Mouse (Mus musculus): ENCODE measurements around the gene H2-Ob. TPM values are rescaled to one million over a fixed set of nuclear protein-coding genes. Genes with fewer than 3 reads are reported as not detected.

H2-Ob gene
- polyA plus RNA-seq, 1 experiment from 2014 or later, result 0.08 TPM

GRCm38 (mm10) chr17:34286501-34286900, 47.8 kb downstream of the H2-Ob start:
- WGBS (ENCODE audit: insufficient replicate concordance), result 45% methylated on average over 5 of the region's 5 CpGs
- no peak for DNase-seq
- H3K27ac ChIP-seq, result no peak overlapping the region
- ATAC-seq (ENCODE audit: low read depth), result no peak
- no peak overlapping the region for H3K9ac ChIP-seq
- no peak overlapping the region for H3K4me3 ChIP-seq (replicated peaks)
- no peak overlapping the region for H3K4me2 ChIP-seq
- H3K36me3 ChIP-seq, result no peaks in the 10 kb centered on the region
- no peaks in the 10 kb centered on the region for H3K27me3 ChIP-seq
- H3K4me1 ChIP-seq (replicated peaks), result no peaks in the 10 kb centered on the region
- H3K9me3 ChIP-seq (replicated peaks), result no peaks in the 10 kb centered on the region

- Histone ChIP-seq H3K9ac (no peak overlapping the region), H3K27ac (no peak overlapping the region), H3K4me3 (replicated peaks) (no peak overlapping the region), H3K4me2 (no peak overlapping the region), H3K4me1 (replicated peaks) (no peaks in the 10 kb centered on the region), H3K9me3 (replicated peaks) (no peaks in the 10 kb centered on the region), H3K27me3 (no peaks in the 10 kb centered on the region), H3K36me3 (no peaks in the 10 kb centered on the region)
- WGBS (ENCODE audit: insufficient replicate concordance), result 38% methylated on average over 6 of the region's 6 CpGs
- no peak for DNase-seq
- ATAC-seq (ENCODE audit: low read depth), result no peak
These were observed 48.3 kb downstream of the H2-Ob start for GRCm38 (mm10) chr17:34286999-34287398.

- Histone ChIP-seq H3K4me3 (replicated peaks) (no peak within 1 kb of the TSS), H3K4me1 (replicated peaks) (no peaks in the 10 kb centered on the region), H3K36me3 (no peaks in the 10 kb centered on the region), H3K4me2 (no peak within 1 kb of the TSS), H3K9me3 (replicated peaks) (no peaks in the 10 kb centered on the region), H3K27ac (no peak within 1 kb of the TSS), H3K9ac (no peak within 1 kb of the TSS), H3K27me3 (no peaks in the 10 kb centered on the region)
- peak; percentile 43 for DNase-seq
- no peak for ATAC-seq (ENCODE audit: low read depth)
- 14% methylated on average over 8 of the region's 8 CpGs for WGBS (ENCODE audit: insufficient replicate concordance)
These were observed 48.9 kb downstream of the H2-Ob start, which contains the start of gene H2-Aa for GRCm38 (mm10) chr17:34287648-34288047. Gene H2-Aa, minus strand, starts transcription at chr17:34287823.

- Histone ChIP-seq H3K9ac (no peak overlapping the region), H3K36me3 (no peaks in the 10 kb centered on the region), H3K4me1 (replicated peaks) (no peaks in the 10 kb centered on the region), H3K4me3 (replicated peaks) (no peak overlapping the region), H3K27ac (no peak overlapping the region), H3K9me3 (replicated peaks) (no peaks in the 10 kb centered on the region), H3K4me2 (no peak overlapping the region), H3K27me3 (no peaks in the 10 kb centered on the region)
- no peak for DNase-seq
- WGBS (ENCODE audit: insufficient replicate concordance), result 51% methylated on average over 3 of the region's 3 CpGs
- ATAC-seq (ENCODE audit: low read depth), result no peak
These were observed 49.4 kb downstream of the H2-Ob start for GRCm38 (mm10) chr17:34288131-34288530.

GRCm38 (mm10) chr17:34291609-34292008, 52.9 kb downstream of the H2-Ob start:
- 18% methylated on average over 8 of the region's 8 CpGs for WGBS (ENCODE audit: insufficient replicate concordance)
- no peak overlapping the region for H3K27ac ChIP-seq
- H3K9ac ChIP-seq, result no peak overlapping the region
- peak; percentile 41 for DNase-seq
- H3K4me1 ChIP-seq (replicated peaks), result no peaks in the 10 kb centered on the region
- no peaks in the 10 kb centered on the region for H3K9me3 ChIP-seq (replicated peaks)
- H3K4me2 ChIP-seq, result no peak overlapping the region
- H3K27me3 ChIP-seq, result no peaks in the 10 kb centered on the region
- H3K36me3 ChIP-seq, result no peaks in the 10 kb centered on the region
- ATAC-seq (ENCODE audit: low read depth), result no peak
- H3K4me3 ChIP-seq (replicated peaks), result no peak overlapping the region

- ATAC-seq (ENCODE audit: low read depth) (no peak), DNase-seq (no peak)
- H3K9me3 ChIP-seq (replicated peaks), result no peaks in the 10 kb centered on the region
- H3K27me3 ChIP-seq, result 0 out of 2 replicates have a peak, but pooled peaks cover under 1% of the 10 kb centered on the region
- no peak overlapping the region for H3K4me3 ChIP-seq (replicated peaks)
- no peaks in the 10 kb centered on the region for H3K36me3 ChIP-seq
- no peaks in the 10 kb centered on the region for H3K4me1 ChIP-seq (replicated peaks)
- WGBS (ENCODE audit: insufficient replicate concordance), result 65% methylated on average over 4 of the region's 4 CpGs
- H3K4me2 ChIP-seq, result no peak overlapping the region
- H3K9ac ChIP-seq, result no peak overlapping the region
- no peak overlapping the region for H3K27ac ChIP-seq
These were observed 53.9 kb downstream of the H2-Ob start for GRCm38 (mm10) chr17:34292570-34292969.

- Histone ChIP-seq H3K9ac (no peak overlapping the region), H3K4me2 (no peak overlapping the region), H3K27ac (no peak overlapping the region), H3K4me3 (replicated peaks) (no peak overlapping the region), H3K27me3 (0 out of 2 replicates have a peak, but pooled peaks cover 6% of the 10 kb centered on the region), H3K4me1 (replicated peaks) (no peaks in the 10 kb centered on the region), H3K36me3 (no peaks in the 10 kb centered on the region), H3K9me3 (replicated peaks) (no peaks in the 10 kb centered on the region)
- ATAC-seq (ENCODE audit: low read depth) (no peak), DNase-seq (no peak)
- WGBS (ENCODE audit: insufficient replicate concordance), result 19% methylated on average over 2 of the region's 2 CpGs
These were observed 54.8 kb downstream of the H2-Ob start for GRCm38 (mm10) chr17:34293533-34293932.

- WGBS (ENCODE audit: insufficient replicate concordance), result 41% methylated on average over 4 of the region's 4 CpGs
- no peak for ATAC-seq (ENCODE audit: low read depth)
These were observed 55.5 kb downstream of the H2-Ob start for GRCm38 (mm10) chr17:34294249-34294648.

GRCm38 (mm10) chr17:34295307-34295706, 56.6 kb downstream of the H2-Ob start:
- Histone ChIP-seq H3K27ac (no peak overlapping the region), H3K9ac (no peak overlapping the region), H3K36me3 (no peaks in the 10 kb centered on the region), H3K4me2 (no peak overlapping the region), H3K27me3 (0 out of 2 replicates have a peak, but pooled peaks cover 6% of the 10 kb centered on the region), H3K9me3 (replicated peaks) (no peaks in the 10 kb centered on the region), H3K4me3 (replicated peaks) (no peak overlapping the region), H3K4me1 (replicated peaks) (no peaks in the 10 kb centered on the region)
- DNase-seq (no peak), ATAC-seq (ENCODE audit: low read depth) (no peak)

More at GRCm38 (mm10) chr17:34294249-34294648, 55.5 kb downstream of the H2-Ob start:
- no peak overlapping the region for H3K4me2 ChIP-seq
- H3K4me1 ChIP-seq (replicated peaks), result no peaks in the 10 kb centered on the region
- no peak for DNase-seq
- H3K9ac ChIP-seq, result no peak overlapping the region
- H3K4me3 ChIP-seq (replicated peaks), result no peak overlapping the region
- no peaks in the 10 kb centered on the region for H3K9me3 ChIP-seq (replicated peaks)
- H3K27ac ChIP-seq, result no peak overlapping the region
- H3K36me3 ChIP-seq, result no peaks in the 10 kb centered on the region
- H3K27me3 ChIP-seq, result 0 out of 2 replicates have a peak, but pooled peaks cover 6% of the 10 kb centered on the region

GRCm38 (mm10) chr17:34295891-34296794, 57.4 kb downstream of the H2-Ob start:
- 25% methylated on average over 23 of the region's 23 CpGs for WGBS (ENCODE audit: insufficient replicate concordance)

GRCm38 (mm10) chr17:34299356-34299755, 60.7 kb downstream of the H2-Ob start:
- H3K4me3 ChIP-seq (replicated peaks), result no peak overlapping the region
- no peak overlapping the region for H3K27ac ChIP-seq
- ATAC-seq (ENCODE audit: low read depth), result no peak
- no peaks in the 10 kb centered on the region for H3K9me3 ChIP-seq (replicated peaks)
- 0 out of 2 replicates have a peak, but pooled peaks cover 6% of the 10 kb centered on the region for H3K27me3 ChIP-seq
- no peaks in the 10 kb centered on the region for H3K4me1 ChIP-seq (replicated peaks)
- no peak for DNase-seq
- H3K4me2 ChIP-seq, result no peak overlapping the region
- no peak overlapping the region for H3K9ac ChIP-seq
- no peaks in the 10 kb centered on the region for H3K36me3 ChIP-seq
- 64% methylated on average over 3 of the region's 3 CpGs for WGBS (ENCODE audit: insufficient replicate concordance)

More at GRCm38 (mm10) chr17:34295891-34296794, 57.4 kb downstream of the H2-Ob start:
- DNase-seq, result no peak
- H3K27ac ChIP-seq, result no peak overlapping the region
- H3K4me3 ChIP-seq (replicated peaks), result no peak overlapping the region
- no peak overlapping the region for H3K4me2 ChIP-seq
- no peak overlapping the region for H3K9ac ChIP-seq
- H3K9me3 ChIP-seq (replicated peaks), result no peaks in the 10 kb centered on the region
- H3K27me3 ChIP-seq, result 0 out of 2 replicates have a peak, but pooled peaks cover 6% of the 10 kb centered on the region
- H3K36me3 ChIP-seq, result no peaks in the 10 kb centered on the region
- H3K4me1 ChIP-seq (replicated peaks), result no peaks in the 10 kb centered on the region
- ATAC-seq (ENCODE audit: low read depth), result no peak

All from liver, embryonic 13.5 days (tissue).